Mouse (Mus musculus) heart, postnatal 10 days (tissue): ENCODE results near the gene Thbs4. TPM values are rescaled to one million over a fixed set of nuclear protein-coding genes. Genes with fewer than 3 reads are reported as not detected.

Source experiments
- total RNA-seq, 2 experiments: library from RNA; stranded (reverse); gene quantifications; 2 replicates each; pipeline ENCODE4 v1.2.3; 2021

Thbs4 gene
- total RNA-seq, 2 experiments from 2014 or later, result 8.9 to 12.4 TPM

Other genes starting within 250 kb of the Thbs4 start
- gene Spz1, start 218.6 kb downstream of the Thbs4 start, total RNA-seq, result not detected
- gene Serinc5, start 183.7 kb downstream of the Thbs4 start, total RNA-seq, result 10 to 100 TPM; 30.7 to 36.8 TPM
- gene Mtx3, start 49.9 kb upstream of the Thbs4 start, total RNA-seq, result 10 to 100 TPM in 1 of 2 experiments, 1 to 10 TPM in 1; 8.7 to 10.5 TPM